Mouse (Mus musculus) kidney, embryonic 14.5 days (tissue): ENCODE measurements at regions not wholly inside any gene's neighbourhood (a gene's known extent, or its start where the extent isn't known, plus 50 kb on each side); places are given as distances from the start of the nearest gene placed in this dataset.

Experiments
- ATAC-seq: fragments of 200-750 bp; cut with Nextera tagmentation; 2 replicates; pipeline ENCODE4 v1.8.0; 2017; ENCODE audit warnings: moderate number of reproducible peaks, mild to moderate bottlenecking, moderate TSS enrichment, moderate library complexity; ENCODE audit not compliant: low FRiP score, low TSS enrichment
- H3K27ac ChIP-seq: fragments of 300-500 bp; sonication (generic); 2 replicates; pipeline ENCODE4 v1.5.1; 2014; ENCODE audit warnings: low read depth, mild to moderate bottlenecking, low read length, moderate library complexity, mixed read lengths
- H3K27me3 ChIP-seq: fragments of 300-500 bp; sonication (generic); 2 replicates; pipeline ENCODE4 v1.6.1; 2014; ENCODE audit warnings: mild to moderate bottlenecking, low read length; ENCODE audit not compliant: control insufficient read depth, insufficient read depth
- H3K36me3 ChIP-seq: fragments of 300-500 bp; sonication (generic); 2 replicates; pipeline ENCODE4 v1.6.1; 2014; ENCODE audit warnings: low read length, mixed read lengths; ENCODE audit not compliant: control insufficient read depth, insufficient read depth
- H3K4me1 ChIP-seq: fragments of 300-500 bp; sonication (generic); 2 replicates; pipeline ENCODE4 v1.6.1; 2014; ENCODE audit warnings: low read length, mixed read lengths; ENCODE audit not compliant: control insufficient read depth, insufficient read depth
- H3K4me2 ChIP-seq: fragments of 300-500 bp; sonication (generic); replicated peaks from 2 replicates; pipeline ENCODE4 v1.6.1; 2014; ENCODE audit warnings: low read depth, mild to moderate bottlenecking, low read length
- H3K4me3 ChIP-seq: fragments of 300-500 bp; sonication (generic); 2 replicates; pipeline ENCODE4 v1.5.1; 2014; ENCODE audit warnings: mild to moderate bottlenecking, low read length
- H3K9ac ChIP-seq: fragments of 300-500 bp; sonication (generic); 2 replicates; pipeline ENCODE4 v1.6.1; 2014; ENCODE audit warnings: low read depth, mild to moderate bottlenecking, low read length, moderate library complexity
- H3K9me3 ChIP-seq: fragments of 300-500 bp; sonication (generic); 2 replicates; pipeline ENCODE4 v1.6.1; 2016; ENCODE audit warnings: low read length; ENCODE audit not compliant: control insufficient read depth
- WGBS: fragments of 180-500 bp; shearing (Covaris S2); extraction: QIAGEN DNeasy Blood & Tissue Kit; methylation state at CpG from one replicate; pipeline ENCODE4 v1.1.7; 2014; 5-methylcytosine and 5-hydroxymethylcytosine counted together

GRCm38 (mm10) chr14:68848506-68848905 is 445.6 kb downstream of the Synb start:
- ATAC-seq: no peak
- Histone ChIP-seq H3K4me3 (no peak overlapping the region), H3K36me3 (no peaks in the 10 kb centered on the region), H3K4me1 (no peaks in the 10 kb centered on the region), H3K27me3 (no peaks in the 10 kb centered on the region), H3K27ac (no peak overlapping the region), H3K4me2 (no peak overlapping the region), H3K9me3 (no peaks in the 10 kb centered on the region), H3K9ac (no peak overlapping the region)
- 87% methylated on average over 4 of the region's 4 CpGs for WGBS

GRCm38 (mm10) chr14:68847609-68848008 is 446.5 kb downstream of the Synb start:
- H3K27ac ChIP-seq: no peak overlapping the region
- H3K27me3 ChIP-seq: no peaks in the 10 kb centered on the region
- no peak overlapping the region for H3K4me3 ChIP-seq
- no peak for ATAC-seq
- H3K4me2 ChIP-seq: no peak overlapping the region
- H3K36me3 ChIP-seq: no peaks in the 10 kb centered on the region
- H3K9me3 ChIP-seq: no peaks in the 10 kb centered on the region
- H3K4me1 ChIP-seq: no peaks in the 10 kb centered on the region
- no peak overlapping the region for H3K9ac ChIP-seq

GRCm38 (mm10) chr14:68820241-68820640 is 473.9 kb downstream of the Synb start:
- H3K4me3 ChIP-seq: no peak overlapping the region
- no peaks in the 10 kb centered on the region for H3K9me3 ChIP-seq
- H3K9ac ChIP-seq: no peak overlapping the region
- no peak overlapping the region for H3K27ac ChIP-seq
- H3K4me1 ChIP-seq: no peaks in the 10 kb centered on the region
- H3K36me3 ChIP-seq: no peaks in the 10 kb centered on the region
- ATAC-seq: no peak
- H3K27me3 ChIP-seq: no peaks in the 10 kb centered on the region
- no peak overlapping the region for H3K4me2 ChIP-seq
- 75% methylated on average over 8 of the region's 8 CpGs for WGBS

- Histone ChIP-seq H3K9me3 (no peaks in the 10 kb centered on the region), H3K4me3 (no peak overlapping the region), H3K9ac (no peak overlapping the region), H3K27me3 (no peaks in the 10 kb centered on the region), H3K4me2 (no peak overlapping the region), H3K36me3 (no peaks in the 10 kb centered on the region), H3K4me1 (no peaks in the 10 kb centered on the region), H3K27ac (no peak overlapping the region)
- WGBS: 91% methylated on average over 3 of the region's 3 CpGs
- no peak for ATAC-seq
Observed at GRCm38 (mm10) chr14:68808976-68809375, 485.1 kb downstream of the Synb start.

- Histone ChIP-seq H3K27ac (no peak overlapping the region), H3K4me3 (no peak overlapping the region), H3K27me3 (no peaks in the 10 kb centered on the region), H3K9ac (no peak overlapping the region), H3K4me2 (no peak overlapping the region), H3K36me3 (no peaks in the 10 kb centered on the region), H3K4me1 (no peaks in the 10 kb centered on the region), H3K9me3 (no peaks in the 10 kb centered on the region)
- 78% methylated on average over 3 of the region's 3 CpGs for WGBS
- no peak for ATAC-seq
Observed at GRCm38 (mm10) chr14:68807918-68808317, 486.2 kb downstream of the Synb start.

GRCm38 (mm10) chr14:68806646-68807045 is 487.5 kb downstream of the Synb start:
- Histone ChIP-seq H3K27me3 (no peaks in the 10 kb centered on the region), H3K27ac (no peak overlapping the region), H3K4me3 (no peak overlapping the region), H3K9ac (no peak overlapping the region), H3K4me2 (no peak overlapping the region), H3K36me3 (no peaks in the 10 kb centered on the region), H3K9me3 (no peaks in the 10 kb centered on the region), H3K4me1 (no peaks in the 10 kb centered on the region)
- WGBS: 76% methylated on average over 1 of the region's 1 CpGs
- ATAC-seq: no peak

GRCm38 (mm10) chr14:68784395-68784794 is 509.7 kb downstream of the Synb start:
- H3K4me1 ChIP-seq: no peaks in the 10 kb centered on the region
- WGBS: 94% methylated on average over 3 of the region's 3 CpGs
- no peak for ATAC-seq
- H3K4me2 ChIP-seq: no peak overlapping the region
- no peaks in the 10 kb centered on the region for H3K36me3 ChIP-seq
- H3K4me3 ChIP-seq: no peak overlapping the region
- no peak overlapping the region for H3K9ac ChIP-seq
- no peaks in the 10 kb centered on the region for H3K9me3 ChIP-seq
- no peak overlapping the region for H3K27ac ChIP-seq
- H3K27me3 ChIP-seq: no peaks in the 10 kb centered on the region

- H3K4me2 ChIP-seq: no peak overlapping the region
- no peaks in the 10 kb centered on the region for H3K36me3 ChIP-seq
- ATAC-seq: no peak
- H3K4me1 ChIP-seq: no peaks in the 10 kb centered on the region
- no peaks in the 10 kb centered on the region for H3K9me3 ChIP-seq
- WGBS: 100% methylated on average over 1 of the region's 1 CpGs
- no peak overlapping the region for H3K27ac ChIP-seq
- H3K27me3 ChIP-seq: no peaks in the 10 kb centered on the region
- no peak overlapping the region for H3K4me3 ChIP-seq
- no peak overlapping the region for H3K9ac ChIP-seq
Observed at GRCm38 (mm10) chr14:68783216-68783615, 510.9 kb downstream of the Synb start.

- Histone ChIP-seq H3K36me3 (no peaks in the 10 kb centered on the region), H3K27me3 (no peaks in the 10 kb centered on the region), H3K4me3 (no peak overlapping the region), H3K27ac (no peak overlapping the region), H3K9me3 (no peaks in the 10 kb centered on the region), H3K4me1 (no peaks in the 10 kb centered on the region), H3K4me2 (no peak overlapping the region), H3K9ac (no peak overlapping the region)
- ATAC-seq: no peak
- 71% methylated on average over 2 of the region's 2 CpGs for WGBS
Observed at GRCm38 (mm10) chr14:68770411-68770810, 523.7 kb downstream of the Synb start.

GRCm38 (mm10) chr14:68762916-68763315 is 531.2 kb downstream of the Synb start:
- H3K9ac ChIP-seq: no peak overlapping the region
- no peak for ATAC-seq
- no peak overlapping the region for H3K4me3 ChIP-seq
- H3K27ac ChIP-seq: no peak overlapping the region
- H3K4me2 ChIP-seq: no peak overlapping the region
- H3K27me3 ChIP-seq: no peaks in the 10 kb centered on the region
- no peaks in the 10 kb centered on the region for H3K9me3 ChIP-seq
- WGBS: 79% methylated on average over 3 of the region's 3 CpGs
- H3K36me3 ChIP-seq: no peaks in the 10 kb centered on the region
- H3K4me1 ChIP-seq: no peaks in the 10 kb centered on the region
